Mouse (Mus musculus): Measurements from ENCODE around the gene Rfk.

GRCm38 (mm10) chr19:17366364-17367090 lies 27.3 kb upstream of the Rfk start:
- no peak for TF ChIP-seq EP300 (IDR thresholded peaks at IDR 0.05; ENCODE audit: low read depth)
- TF ChIP-seq CTCF (IDR thresholded peaks at IDR 0.05; ENCODE audit: low read depth) = no peak

All from liver, postnatal 0 days (tissue).